Mouse (Mus musculus) liver (tissue): ENCODE data around the gene Efnb2.

Experiments
- DNase-seq: peaks from one replicate; pipeline ENCODE4 v3.0.0-alpha.2; 2020; ENCODE audit warnings: mixed read lengths

The Efnb2 gene

GRCm38 (mm10) chr8:8568215-8568773 lies 92.7 kb downstream of the Efnb2 start:
- DNase-seq = no peak
